Mouse (Mus musculus): Measurements from ENCODE around the gene Lgr6. TPM values are rescaled to one million over a fixed set of nuclear protein-coding genes. Genes with fewer than 3 reads are reported as not detected.

Gene Lgr6
- polyA plus RNA-seq, 1 experiment from 2014 or later: 0.76 TPM

DNA sequence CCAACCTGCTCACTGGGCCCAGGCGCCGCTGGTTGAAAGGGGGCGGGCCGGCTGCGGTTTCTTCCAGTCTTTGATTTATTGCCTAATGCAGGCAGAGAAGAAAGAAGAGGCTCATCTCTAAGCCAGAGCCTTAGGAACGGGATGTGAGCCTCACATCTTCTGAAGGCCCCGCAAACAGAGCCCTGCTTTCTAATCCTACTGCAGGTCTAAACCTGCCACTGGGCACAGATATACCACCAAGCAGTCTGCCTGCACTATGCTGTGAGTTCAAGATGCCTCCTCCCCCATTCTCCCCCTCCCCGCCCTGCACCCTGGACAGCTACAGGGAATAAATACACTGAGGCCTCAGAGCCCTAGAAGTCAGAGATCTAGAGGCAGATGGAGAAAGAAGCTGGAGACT lies 35.2 kb downstream of the Lgr6 start:
- Histone ChIP-seq H3K27ac (ENCODE audit: low read length) (no peak overlapping the region), H3K36me3 (ENCODE audit: insufficient read depth, low read length) (no peaks in the 10 kb centered on the region), H3K4me1 (ENCODE audit: insufficient read depth, low read length) (no peaks in the 10 kb centered on the region), H3K27me3 (ENCODE audit: insufficient read depth, low read length) (no peaks in the 10 kb centered on the region), H3K4me3 (ENCODE audit: low read length) (no peak overlapping the region), H3K9me3 (ENCODE audit: low read length) (no peaks in the 10 kb centered on the region), H3K4me2 (replicated peaks; ENCODE audit: low read depth, low read length) (no peak overlapping the region), H3K9ac (replicated peaks; ENCODE audit: low read length) (no peak overlapping the region)
- WGBS: 23% methylated on average over 8 of the region's 8 CpGs
- ATAC-seq (ENCODE audit: low FRiP score, low TSS enrichment): no peak

DNA sequence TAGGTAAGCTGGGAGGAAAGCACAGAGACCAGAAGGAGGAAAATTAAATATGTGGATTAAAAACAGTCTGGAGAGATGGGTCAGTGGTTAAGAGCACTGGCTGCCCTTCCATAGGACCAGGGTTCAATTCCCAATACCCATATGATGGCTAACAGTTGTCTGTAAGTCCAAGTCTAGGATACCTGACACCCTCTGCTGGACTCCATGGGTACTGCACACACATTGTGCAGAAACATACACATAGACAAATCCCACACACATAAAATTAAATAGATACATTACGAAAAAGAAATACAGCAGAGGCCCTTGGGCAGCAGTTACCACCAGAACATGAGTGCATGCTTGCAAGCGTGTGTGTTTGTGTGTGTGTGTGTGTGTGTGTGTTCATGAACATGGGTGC lies 40.6 kb downstream of the Lgr6 start:
- no peak overlapping the region for H3K4me3 ChIP-seq (ENCODE audit: low read length)
- 93% methylated on average over 2 of the region's 2 CpGs for WGBS
- H3K9ac ChIP-seq (replicated peaks; ENCODE audit: low read length): no peak overlapping the region
- H3K4me2 ChIP-seq (replicated peaks; ENCODE audit: low read depth, low read length): no peak overlapping the region
- no peaks in the 10 kb centered on the region for H3K36me3 ChIP-seq (ENCODE audit: insufficient read depth, low read length)
- no peaks in the 10 kb centered on the region for H3K4me1 ChIP-seq (ENCODE audit: insufficient read depth, low read length)
- peaks cover 3% of the 10 kb centered on the region; the same call in 1 of the 2 replicates for H3K9me3 ChIP-seq (ENCODE audit: low read length)
- no peak for ATAC-seq (ENCODE audit: low FRiP score, low TSS enrichment)
- H3K27ac ChIP-seq (ENCODE audit: low read length): no peak overlapping the region
- no peaks in the 10 kb centered on the region for H3K27me3 ChIP-seq (ENCODE audit: insufficient read depth, low read length)

GRCm38 (mm10) chr1:135062936-135063335 lies 42.1 kb downstream of the Lgr6 start:
- Histone ChIP-seq H3K9me3 (ENCODE audit: low read length) (peaks cover 3% of the 10 kb centered on the region; the same call in 1 of the 2 replicates), H3K27ac (ENCODE audit: low read length) (no peak overlapping the region), H3K9ac (replicated peaks; ENCODE audit: low read length) (no peak overlapping the region), H3K36me3 (ENCODE audit: insufficient read depth, low read length) (no peaks in the 10 kb centered on the region), H3K27me3 (ENCODE audit: insufficient read depth, low read length) (no peaks in the 10 kb centered on the region), H3K4me1 (ENCODE audit: insufficient read depth, low read length) (no peaks in the 10 kb centered on the region), H3K4me3 (ENCODE audit: low read length) (no peak overlapping the region), H3K4me2 (replicated peaks; ENCODE audit: low read depth, low read length) (no peak overlapping the region)
- 72% methylated on average over 5 of the region's 5 CpGs for WGBS
- ATAC-seq (ENCODE audit: low FRiP score, low TSS enrichment): no peak

- H3K4me3 ChIP-seq (ENCODE audit: low read length): no peak overlapping the region
- 92% methylated on average over 6 of the region's 6 CpGs for WGBS
- no peak overlapping the region for H3K27ac ChIP-seq (ENCODE audit: low read length)
- no peaks in the 10 kb centered on the region for H3K27me3 ChIP-seq (ENCODE audit: insufficient read depth, low read length)
- H3K9me3 ChIP-seq (ENCODE audit: low read length): peaks cover 3% of the 10 kb centered on the region; the same call in 1 of the 2 replicates
- H3K36me3 ChIP-seq (ENCODE audit: insufficient read depth, low read length): no peaks in the 10 kb centered on the region
- no peak for ATAC-seq (ENCODE audit: low FRiP score, low TSS enrichment)
- H3K9ac ChIP-seq (replicated peaks; ENCODE audit: low read length): no peak overlapping the region
- H3K4me2 ChIP-seq (replicated peaks; ENCODE audit: low read depth, low read length): no peak overlapping the region
- H3K4me1 ChIP-seq (ENCODE audit: insufficient read depth, low read length): peaks cover 4% of the 10 kb centered on the region
Measured at GRCm38 (mm10) chr1:135061300-135061699, 43.8 kb downstream of the Lgr6 start.

- WGBS: 85% methylated on average over 6 of the region's 6 CpGs
- H3K36me3 ChIP-seq (ENCODE audit: insufficient read depth, low read length): no peaks in the 10 kb centered on the region
- H3K4me1 ChIP-seq (ENCODE audit: insufficient read depth, low read length): peaks cover 4% of the 10 kb centered on the region
Measured at GRCm38 (mm10) chr1:135060174-135060573, 44.9 kb downstream of the Lgr6 start.

DNA sequence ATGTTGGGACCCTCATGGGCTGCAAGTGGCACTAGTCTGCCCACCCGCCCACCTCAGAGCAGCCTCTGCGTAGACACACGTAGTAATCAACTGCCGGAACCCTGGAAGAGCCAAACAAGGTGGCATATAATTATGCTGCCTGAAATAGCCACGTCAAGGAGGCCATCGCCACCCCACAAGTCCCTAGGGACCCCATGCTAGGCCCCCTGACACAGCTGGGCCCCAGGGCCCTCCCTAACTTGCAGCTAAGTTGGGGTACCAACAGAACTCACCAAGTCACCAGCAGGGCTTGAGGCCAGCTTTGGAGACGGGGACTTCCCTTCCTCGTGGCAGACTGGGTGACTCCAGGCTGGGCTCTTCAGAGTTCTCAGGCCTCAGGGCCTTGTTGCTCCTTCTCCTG lies 48.2 kb downstream of the Lgr6 start:
- Histone ChIP-seq H3K4me1 (ENCODE audit: insufficient read depth, low read length) (peaks cover 4% of the 10 kb centered on the region), H3K36me3 (ENCODE audit: insufficient read depth, low read length) (no peaks in the 10 kb centered on the region), H3K27ac (ENCODE audit: low read length) (no peak overlapping the region), H3K27me3 (ENCODE audit: insufficient read depth, low read length) (no peaks in the 10 kb centered on the region; the same call in 1 of the 2 replicates), H3K9ac (replicated peaks; ENCODE audit: low read length) (no peak overlapping the region), H3K9me3 (ENCODE audit: low read length) (no peaks in the 10 kb centered on the region), H3K4me2 (replicated peaks; ENCODE audit: low read depth, low read length) (no peak overlapping the region), H3K4me3 (ENCODE audit: low read length) (no peak overlapping the region)
- no peak for ATAC-seq (ENCODE audit: low FRiP score, low TSS enrichment)
- WGBS: 77% methylated on average over 8 of the region's 8 CpGs

More at GRCm38 (mm10) chr1:135060174-135060573, 44.9 kb downstream of the Lgr6 start:
- peaks cover 3% of the 10 kb centered on the region; the same call in 1 of the 2 replicates for H3K9me3 ChIP-seq (ENCODE audit: low read length)
- H3K9ac ChIP-seq (replicated peaks; ENCODE audit: low read length): no peak overlapping the region
- H3K27me3 ChIP-seq (ENCODE audit: insufficient read depth, low read length): no peaks in the 10 kb centered on the region; the same call in 1 of the 2 replicates
- no peak overlapping the region for H3K4me3 ChIP-seq (ENCODE audit: low read length)
- no peak for ATAC-seq (ENCODE audit: low FRiP score, low TSS enrichment)
- no peak overlapping the region for H3K27ac ChIP-seq (ENCODE audit: low read length)
- H3K4me2 ChIP-seq (replicated peaks; ENCODE audit: low read depth, low read length): no peak overlapping the region

DNA sequence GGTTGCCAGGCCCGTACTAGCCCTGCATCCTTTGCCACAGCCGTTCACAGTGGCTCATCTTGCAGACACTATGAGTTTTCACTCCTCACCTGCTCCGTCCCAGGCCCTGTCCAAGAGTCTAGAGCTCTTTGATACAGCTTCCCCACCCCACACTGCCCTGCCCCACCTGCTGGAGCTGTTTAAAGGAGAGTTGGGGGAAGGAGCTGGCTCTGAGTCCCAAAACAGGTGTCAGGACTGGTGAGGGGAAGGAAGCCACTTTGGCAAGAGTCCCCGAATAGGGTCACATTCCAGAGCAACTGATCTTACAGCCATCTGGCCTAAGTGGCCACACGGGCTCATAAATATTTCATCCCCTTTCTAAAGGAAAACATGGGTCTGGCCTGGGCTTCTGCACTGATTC lies 51.0 kb downstream of the Lgr6 start:
- Histone ChIP-seq H3K27me3 (ENCODE audit: insufficient read depth, low read length) (no peaks in the 10 kb centered on the region; the same call in 1 of the 2 replicates), H3K36me3 (ENCODE audit: insufficient read depth, low read length) (no peaks in the 10 kb centered on the region), H3K9ac (replicated peaks; ENCODE audit: low read length) (no peak overlapping the region), H3K4me3 (ENCODE audit: low read length) (no peak overlapping the region), H3K27ac (ENCODE audit: low read length) (no peak overlapping the region), H3K9me3 (ENCODE audit: low read length) (no peaks in the 10 kb centered on the region), H3K4me1 (ENCODE audit: insufficient read depth, low read length) (peaks cover 4% of the 10 kb centered on the region), H3K4me2 (replicated peaks; ENCODE audit: low read depth, low read length) (no peak overlapping the region)
- no peak for ATAC-seq (ENCODE audit: low FRiP score, low TSS enrichment)
- 62% methylated on average over 5 of the region's 5 CpGs for WGBS

- 0 out of 2 replicates have a peak, but pooled peaks cover 2% of the 10 kb centered on the region for H3K27me3 ChIP-seq (ENCODE audit: insufficient read depth, low read length)
- no peak overlapping the region for H3K9ac ChIP-seq (replicated peaks; ENCODE audit: low read length)
- H3K4me2 ChIP-seq (replicated peaks; ENCODE audit: low read depth, low read length): no peak overlapping the region
- no peaks in the 10 kb centered on the region for H3K36me3 ChIP-seq (ENCODE audit: insufficient read depth, low read length)
- no peaks in the 10 kb centered on the region for H3K9me3 ChIP-seq (ENCODE audit: low read length)
- no peaks in the 10 kb centered on the region for H3K4me1 ChIP-seq (ENCODE audit: insufficient read depth, low read length)
- WGBS: 94% methylated on average over 2 of the region's 2 CpGs
- no peak overlapping the region for H3K4me3 ChIP-seq (ENCODE audit: low read length)
- H3K27ac ChIP-seq (ENCODE audit: low read length): no peak overlapping the region
- ATAC-seq (ENCODE audit: low FRiP score, low TSS enrichment): no peak
Measured at GRCm38 (mm10) chr1:135044439-135044838, 60.6 kb downstream of the Lgr6 start.

DNA sequence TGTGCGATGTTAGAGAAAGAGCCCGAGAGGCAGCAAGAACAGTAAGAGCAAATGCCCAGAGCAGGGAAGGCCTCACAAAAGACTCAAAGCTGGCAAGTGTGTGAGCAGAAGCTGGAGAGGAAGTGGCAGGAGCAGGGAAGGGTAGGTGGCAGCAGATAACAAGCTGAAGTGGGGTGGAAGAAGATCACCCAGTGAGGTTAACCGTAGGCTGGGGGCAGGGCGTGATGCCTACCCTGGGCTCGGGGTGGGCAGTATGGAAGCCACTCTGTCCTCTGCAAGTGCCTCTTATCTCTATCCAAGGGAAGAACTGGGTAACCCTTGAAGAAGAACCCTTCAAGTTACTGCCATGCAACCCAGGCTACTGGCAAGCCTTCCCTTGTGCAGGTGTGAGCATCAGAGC lies 68.8 kb downstream of the Lgr6 start:
- Histone ChIP-seq H3K4me3 (ENCODE audit: low read length) (no peak overlapping the region), H3K27ac (ENCODE audit: low read length) (no peak overlapping the region), H3K36me3 (ENCODE audit: insufficient read depth, low read length) (no peaks in the 10 kb centered on the region), H3K4me2 (replicated peaks; ENCODE audit: low read depth, low read length) (no peak overlapping the region), H3K9ac (replicated peaks; ENCODE audit: low read length) (no peak overlapping the region), H3K9me3 (ENCODE audit: low read length) (no peaks in the 10 kb centered on the region), H3K4me1 (ENCODE audit: insufficient read depth, low read length) (no peaks in the 10 kb centered on the region), H3K27me3 (ENCODE audit: insufficient read depth, low read length) (0 out of 2 replicates have a peak, but pooled peaks cover 2% of the 10 kb centered on the region)
- ATAC-seq (ENCODE audit: low FRiP score, low TSS enrichment): no peak
- 88% methylated on average over 5 of the region's 5 CpGs for WGBS

DNA sequence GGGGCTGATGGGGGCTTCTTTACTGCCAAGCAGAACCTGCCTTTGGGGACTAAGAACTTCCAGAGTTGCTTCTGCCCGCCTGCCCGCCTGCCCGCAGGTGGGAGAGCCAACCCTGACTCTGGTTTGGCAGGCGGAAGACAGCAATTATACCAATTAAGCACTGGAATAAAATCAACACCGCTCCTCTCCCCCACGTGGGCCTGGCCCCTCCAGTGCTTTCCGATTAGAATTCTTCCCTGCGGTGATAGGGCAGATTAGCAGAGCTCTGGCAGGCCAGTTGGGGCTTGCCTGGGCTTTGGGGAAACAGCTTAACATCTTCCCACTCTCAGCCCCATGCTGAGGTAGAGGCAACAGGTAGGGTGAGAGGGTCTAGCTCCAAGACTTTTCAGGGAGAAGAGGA lies 72.4 kb downstream of the Lgr6 start:
- no peak overlapping the region for H3K4me3 ChIP-seq (ENCODE audit: low read length)
- H3K27ac ChIP-seq (ENCODE audit: low read length): no peak overlapping the region
- ATAC-seq (ENCODE audit: low FRiP score, low TSS enrichment): no peak
- H3K4me1 ChIP-seq (ENCODE audit: insufficient read depth, low read length): no peaks in the 10 kb centered on the region
- H3K4me2 ChIP-seq (replicated peaks; ENCODE audit: low read depth, low read length): no peak overlapping the region
- no peaks in the 10 kb centered on the region for H3K36me3 ChIP-seq (ENCODE audit: insufficient read depth, low read length)
- 42% methylated on average over 8 of the region's 8 CpGs for WGBS
- peaks cover 3% of the 10 kb centered on the region for H3K9me3 ChIP-seq (ENCODE audit: low read length)
- H3K9ac ChIP-seq (replicated peaks; ENCODE audit: low read length): no peak overlapping the region
- no peaks in the 10 kb centered on the region for H3K27me3 ChIP-seq (ENCODE audit: insufficient read depth, low read length)
